Mouse (Mus musculus) embryonic facial prominence, embryonic 11.5 days (tissue): ENCODE data around the gene Vps26b. TPM values are rescaled to one million over a fixed set of nuclear protein-coding genes. Genes with fewer than 3 reads are reported as not detected.
A peak's percentile ranks its signal among the peaks of the same experiment; 100 is the strongest.

Source experiments
- ATAC-seq: fragments of 200-750 bp; cut with Nextera tagmentation; replicated peaks from 2 replicates; pipeline ENCODE4 v1.8.0; 2017; ENCODE audit warnings: low read depth; ENCODE audit not compliant: insufficient number of reproducible peaks, low FRiP score, low TSS enrichment
- DNase-seq: peaks from one replicate; pipeline ENCODE4 v3.0.0-alpha.2; 2015; ENCODE audit warnings: low spot score
- H3K27ac ChIP-seq: fragments of 300-500 bp; sonication (generic); replicated peaks from 2 replicates; pipeline ENCODE4 v1.5.1; 2014; ENCODE audit warnings: mild to moderate bottlenecking, low read depth, low read length, control low read depth
- H3K27me3 ChIP-seq: fragments of 300-500 bp; sonication (generic); 2 replicates; pipeline ENCODE4 v1.6.1; 2014; ENCODE audit warnings: mild to moderate bottlenecking, low read length, moderate library complexity, mixed read lengths; ENCODE audit not compliant: control insufficient read depth, insufficient read depth
- H3K36me3 ChIP-seq: fragments of 300-500 bp; sonication (generic); replicated peaks from 2 replicates; pipeline ENCODE4 v1.6.1; 2014; ENCODE audit warnings: low read depth, mild to moderate bottlenecking, low read length, moderate library complexity, mixed read lengths; ENCODE audit not compliant: control insufficient read depth, insufficient read depth
- H3K4me1 ChIP-seq: fragments of 300-500 bp; sonication (generic); 2 replicates; pipeline ENCODE4 v1.6.1; 2014; ENCODE audit warnings: low read length, mixed read lengths; ENCODE audit not compliant: control insufficient read depth, insufficient read depth
- H3K4me2 ChIP-seq: fragments of 300-500 bp; sonication (generic); 2 replicates; pipeline ENCODE4 v1.6.1; 2014; ENCODE audit warnings: low read depth, mild to moderate bottlenecking, control low read depth, low read length, moderate library complexity
- H3K4me3 ChIP-seq: fragments of 300-500 bp; sonication (generic); 2 replicates; pipeline ENCODE4 v1.5.1; 2014; ENCODE audit warnings: low read depth, low read length, control low read depth
- H3K9ac ChIP-seq: fragments of 300-500 bp; sonication (generic); replicated peaks from 2 replicates; pipeline ENCODE4 v1.6.1; 2014; ENCODE audit warnings: mild to moderate bottlenecking, control low read depth, low read length
- H3K9me3 ChIP-seq: fragments of 300-500 bp; sonication (generic); replicated peaks from 2 replicates; pipeline ENCODE4 v1.6.1; 2016; ENCODE audit warnings: mild to moderate bottlenecking, low read length, inconsistent platforms, mixed read lengths; ENCODE audit not compliant: control insufficient read depth
- WGBS: fragments of 180-500 bp; shearing (Covaris S2); extraction: QIAGEN DNeasy Blood & Tissue Kit; methylation state at CpG from one replicate; pipeline ENCODE4 v1.1.7; 2014; 5-methylcytosine and 5-hydroxymethylcytosine counted together
- polyA plus RNA-seq: library from polyadenylated mRNA; unstranded; fragments of >200 nt; fragmentation: Nextera tagmentation; extraction: Ambion mirVana; gene quantifications from 2 replicates; pipeline ENCODE4 v1.2.1, GENCODE M21; 2014

Gene Vps26b
- polyA plus RNA-seq, 1 experiment from 2014 or later: 47.6 TPM

GRCm38 (mm10) chr9:27029022-27029827 lies 640 bp downstream of the Vps26b start:
- peak overlapping the region; percentile 92 for H3K9ac ChIP-seq
- H3K27me3 ChIP-seq: no peaks in the 10 kb centered on the region
- H3K4me1 ChIP-seq: peaks cover 2% of the 10 kb centered on the region
- peak overlapping the region; percentile 86 for H3K27ac ChIP-seq
- DNase-seq (peak; percentile 29), ATAC-seq (peak; percentile 5; the same call in 1 of the 2 replicates)
- H3K9me3 ChIP-seq: no peaks in the 10 kb centered on the region
- H3K4me3 ChIP-seq: peak overlapping the region; percentile 95
- H3K36me3 ChIP-seq: no peaks in the 10 kb centered on the region
- WGBS: under 1% methylated on average over 49 of the region's 52 CpGs
- peak overlapping the region; percentile 85 for H3K4me2 ChIP-seq

- no peak overlapping the region for H3K27ac ChIP-seq
- H3K9me3 ChIP-seq: no peaks in the 10 kb centered on the region
- DNase-seq: no peak
- H3K4me3 ChIP-seq: no peak overlapping the region
- WGBS: 92% methylated on average over 1 of the region's 1 CpGs
- no peak overlapping the region for H3K4me2 ChIP-seq
- no peak overlapping the region for H3K9ac ChIP-seq
- no peaks in the 10 kb centered on the region for H3K27me3 ChIP-seq
- no peak for ATAC-seq
- H3K4me1 ChIP-seq: peaks cover 2% of the 10 kb centered on the region
- H3K36me3 ChIP-seq: no peaks in the 10 kb centered on the region
These were observed 3.2 kb downstream of the Vps26b start for GRCm38 (mm10) chr9:27026708-27027107.

GRCm38 (mm10) chr9:27023681-27024080 lies 6.2 kb downstream of the Vps26b start:
- H3K27ac ChIP-seq: no peak overlapping the region
- ATAC-seq: no peak
- DNase-seq: no peak

GRCm38 (mm10) chr9:27018961-27019360 lies 10.9 kb downstream of the Vps26b start:
- no peak for ATAC-seq
- 96% methylated on average over 10 of the region's 10 CpGs for WGBS
- no peak overlapping the region for H3K4me2 ChIP-seq
- no peaks in the 10 kb centered on the region for H3K9me3 ChIP-seq
- no peak overlapping the region for H3K9ac ChIP-seq
- H3K4me3 ChIP-seq: no peak overlapping the region
- H3K4me1 ChIP-seq: no peaks in the 10 kb centered on the region
- H3K27ac ChIP-seq: no peak overlapping the region
- DNase-seq: no peak
- no peaks in the 10 kb centered on the region for H3K27me3 ChIP-seq
- H3K36me3 ChIP-seq: no peaks in the 10 kb centered on the region; the same call in 1 of the 2 replicates

More at GRCm38 (mm10) chr9:27023681-27024080, 6.2 kb downstream of the Vps26b start:
- Histone ChIP-seq H3K9me3 (no peaks in the 10 kb centered on the region), H3K27me3 (no peaks in the 10 kb centered on the region), H3K4me2 (no peak overlapping the region), H3K4me1 (peaks cover 2% of the 10 kb centered on the region), H3K36me3 (no peaks in the 10 kb centered on the region), H3K4me3 (no peak overlapping the region), H3K9ac (no peak overlapping the region)
- WGBS: 88% methylated on average over 4 of the region's 4 CpGs

GRCm38 (mm10) chr9:27011572-27011971 lies 18.3 kb downstream of the Vps26b start:
- DNase-seq (no peak), ATAC-seq (no peak)
- H3K27ac ChIP-seq: no peak overlapping the region
- H3K4me2 ChIP-seq: no peak overlapping the region
- H3K27me3 ChIP-seq: no peaks in the 10 kb centered on the region
- no peaks in the 10 kb centered on the region for H3K9me3 ChIP-seq
- H3K4me1 ChIP-seq: no peaks in the 10 kb centered on the region
- H3K9ac ChIP-seq: no peak overlapping the region
- no peaks in the 10 kb centered on the region; the same call in 1 of the 2 replicates for H3K36me3 ChIP-seq
- WGBS: 92% methylated on average over 4 of the region's 4 CpGs
- H3K4me3 ChIP-seq: no peak overlapping the region

GRCm38 (mm10) chr9:27009231-27009630 lies 20.6 kb downstream of the Vps26b start:
- Histone ChIP-seq H3K4me1 (no peaks in the 10 kb centered on the region), H3K4me2 (no peak overlapping the region), H3K4me3 (no peak overlapping the region), H3K9me3 (no peaks in the 10 kb centered on the region), H3K27me3 (no peaks in the 10 kb centered on the region), H3K27ac (no peak overlapping the region), H3K36me3 (no peaks in the 10 kb centered on the region; the same call in 1 of the 2 replicates), H3K9ac (no peak overlapping the region)
- DNase-seq (no peak), ATAC-seq (no peak)
- WGBS: 86% methylated on average over 5 of the region's 5 CpGs

- no peaks in the 10 kb centered on the region for H3K4me1 ChIP-seq
- H3K9ac ChIP-seq: no peak overlapping the region
- no peak overlapping the region for H3K4me2 ChIP-seq
- no peak for ATAC-seq
- no peaks in the 10 kb centered on the region for H3K9me3 ChIP-seq
- H3K36me3 ChIP-seq: no peaks in the 10 kb centered on the region
- H3K27ac ChIP-seq: no peak overlapping the region
- no peaks in the 10 kb centered on the region for H3K27me3 ChIP-seq
- no peak for DNase-seq
- WGBS: 90% methylated on average over 5 of the region's 5 CpGs
- H3K4me3 ChIP-seq: no peak overlapping the region
These were observed 23.0 kb downstream of the Vps26b start for GRCm38 (mm10) chr9:27006866-27007265.

GRCm38 (mm10) chr9:27005933-27006332 lies 23.9 kb downstream of the Vps26b start:
- DNase-seq (no peak), ATAC-seq (no peak)
- Histone ChIP-seq H3K4me2 (no peak overlapping the region), H3K9me3 (no peaks in the 10 kb centered on the region), H3K4me3 (no peak overlapping the region), H3K4me1 (no peaks in the 10 kb centered on the region), H3K27me3 (no peaks in the 10 kb centered on the region), H3K27ac (no peak overlapping the region), H3K9ac (no peak overlapping the region), H3K36me3 (no peaks in the 10 kb centered on the region)
- 85% methylated on average over 1 of the region's 1 CpGs for WGBS
